Mouse (Mus musculus) kidney, embryonic 14.5 days (tissue): ENCODE results near the gene Nxpe3. TPM values are rescaled to one million over a fixed set of nuclear protein-coding genes. Genes with fewer than 3 reads are reported as not detected.
A peak's percentile ranks its signal among the peaks of the same experiment; 100 is the strongest.
"Not testable (repeated sequence)": the region's sequence is repeated elsewhere in the genome, so short reads cannot be mapped to it uniquely, and the experiment has no call there.

ENCODE experiments used
- ATAC-seq: fragments of 200-750 bp; cut with Nextera tagmentation; 2 replicates; pipeline ENCODE4 v1.8.0; 2017; ENCODE audit warnings: moderate number of reproducible peaks, mild to moderate bottlenecking, moderate TSS enrichment, moderate library complexity; ENCODE audit not compliant: low FRiP score, low TSS enrichment
- H3K27ac ChIP-seq: fragments of 300-500 bp; sonication (generic); 2 replicates; pipeline ENCODE4 v1.5.1; 2014; ENCODE audit warnings: low read depth, mild to moderate bottlenecking, low read length, moderate library complexity, mixed read lengths
- H3K27me3 ChIP-seq: fragments of 300-500 bp; sonication (generic); 2 replicates; pipeline ENCODE4 v1.6.1; 2014; ENCODE audit warnings: mild to moderate bottlenecking, low read length; ENCODE audit not compliant: control insufficient read depth, insufficient read depth
- H3K36me3 ChIP-seq: fragments of 300-500 bp; sonication (generic); 2 replicates; pipeline ENCODE4 v1.6.1; 2014; ENCODE audit warnings: low read length, mixed read lengths; ENCODE audit not compliant: control insufficient read depth, insufficient read depth
- H3K4me1 ChIP-seq: fragments of 300-500 bp; sonication (generic); 2 replicates; pipeline ENCODE4 v1.6.1; 2014; ENCODE audit warnings: low read length, mixed read lengths; ENCODE audit not compliant: control insufficient read depth, insufficient read depth
- H3K4me2 ChIP-seq: fragments of 300-500 bp; sonication (generic); replicated peaks from 2 replicates; pipeline ENCODE4 v1.6.1; 2014; ENCODE audit warnings: low read depth, mild to moderate bottlenecking, low read length
- H3K4me3 ChIP-seq: fragments of 300-500 bp; sonication (generic); 2 replicates; pipeline ENCODE4 v1.5.1; 2014; ENCODE audit warnings: mild to moderate bottlenecking, low read length
- H3K9ac ChIP-seq: fragments of 300-500 bp; sonication (generic); 2 replicates; pipeline ENCODE4 v1.6.1; 2014; ENCODE audit warnings: low read depth, mild to moderate bottlenecking, low read length, moderate library complexity
- H3K9me3 ChIP-seq: fragments of 300-500 bp; sonication (generic); 2 replicates; pipeline ENCODE4 v1.6.1; 2016; ENCODE audit warnings: low read length; ENCODE audit not compliant: control insufficient read depth
- WGBS: fragments of 180-500 bp; shearing (Covaris S2); extraction: QIAGEN DNeasy Blood & Tissue Kit; methylation state at CpG from one replicate; pipeline ENCODE4 v1.1.7; 2014; 5-methylcytosine and 5-hydroxymethylcytosine counted together
- polyA plus RNA-seq: library from polyadenylated mRNA; unstranded; fragments of >200 nt; fragmentation: Nextera tagmentation; extraction: Ambion mirVana; gene quantifications from 2 replicates; pipeline ENCODE4 v1.2.1, GENCODE M21; 2014

Gene Nxpe3
- polyA plus RNA-seq, 1 experiment from 2014 or later: 1.3 TPM

DNA sequence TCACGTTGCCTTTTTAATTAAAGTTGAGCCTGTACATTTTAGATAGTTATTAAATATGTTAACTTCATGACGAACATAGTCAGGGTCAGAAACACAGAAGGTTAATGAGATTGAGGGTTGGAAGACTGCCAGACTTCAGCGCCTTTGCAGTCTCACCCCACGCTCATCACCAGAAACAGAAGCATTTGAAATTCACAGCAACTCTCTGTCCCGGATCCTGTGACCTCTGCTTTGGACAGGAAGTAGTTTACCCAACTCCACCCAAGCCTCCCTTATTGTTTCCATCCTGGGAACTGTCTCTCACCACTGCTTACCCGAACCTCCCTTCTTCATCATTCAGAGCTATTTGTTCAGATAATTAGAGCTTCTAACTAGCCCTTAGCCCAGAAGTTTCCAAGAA, 19.1 kb downstream of the Nxpe3 start:
- WGBS: 57% methylated on average over 6 of the region's 6 CpGs
- Histone ChIP-seq H3K27ac (no peak overlapping the region), H3K9me3 (no peaks in the 10 kb centered on the region), H3K4me2 (no peak overlapping the region), H3K4me1 (no peaks in the 10 kb centered on the region), H3K4me3 (no peak overlapping the region), H3K27me3 (no peaks in the 10 kb centered on the region), H3K36me3 (no peaks in the 10 kb centered on the region), H3K9ac (no peak overlapping the region)
- no peak for ATAC-seq

DNA sequence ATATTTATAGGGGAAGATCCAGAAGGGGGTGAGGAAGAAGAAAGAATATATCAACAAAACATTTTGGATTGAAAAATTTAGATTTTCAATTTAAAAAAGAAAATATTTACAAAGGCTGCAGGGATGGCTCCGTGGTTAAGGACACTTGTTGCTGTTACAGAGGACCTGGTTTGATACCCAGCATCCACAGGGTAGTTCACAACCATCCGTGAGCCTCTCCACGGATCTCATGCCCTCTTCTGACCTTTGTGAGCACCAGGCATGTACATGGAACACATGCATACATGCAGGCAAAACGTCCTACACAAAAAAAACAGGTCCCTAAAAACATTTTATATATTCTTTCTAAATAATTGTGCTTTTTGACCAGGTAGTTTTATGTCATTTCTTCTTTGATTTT, 31.3 kb downstream of the Nxpe3 start:
- ATAC-seq: no peak
- 70% methylated on average over 4 of the region's 4 CpGs for WGBS

GRCm38 (mm10) chr16:55863149-55863815, 31.8 kb downstream of the Nxpe3 start:
- H3K4me1 ChIP-seq: no peaks in the 10 kb centered on the region
- peak; percentile 69 for ATAC-seq
- no peaks in the 10 kb centered on the region for H3K27me3 ChIP-seq
- 27% methylated on average over 7 of the region's 7 CpGs for WGBS
- H3K36me3 ChIP-seq: no peaks in the 10 kb centered on the region
- no peaks in the 10 kb centered on the region for H3K9me3 ChIP-seq
- no peak overlapping the region for H3K4me3 ChIP-seq
- H3K27ac ChIP-seq: no peak overlapping the region
- no peak overlapping the region for H3K9ac ChIP-seq
- H3K4me2 ChIP-seq: no peak overlapping the region

More for the DNA sequence above, 31.3 kb downstream of the Nxpe3 start:
- H3K27ac ChIP-seq: no peak overlapping the region
- no peaks in the 10 kb centered on the region for H3K36me3 ChIP-seq
- no peak overlapping the region for H3K4me2 ChIP-seq
- H3K4me3 ChIP-seq: no peak overlapping the region
- H3K4me1 ChIP-seq: no peaks in the 10 kb centered on the region
- no peak overlapping the region for H3K9ac ChIP-seq
- H3K27me3 ChIP-seq: no peaks in the 10 kb centered on the region
- no peaks in the 10 kb centered on the region for H3K9me3 ChIP-seq

GRCm38 (mm10) chr16:55861104-55861503, 34.0 kb downstream of the Nxpe3 start:
- no peak for ATAC-seq
- Histone ChIP-seq H3K9ac (no peak overlapping the region), H3K9me3 (no peaks in the 10 kb centered on the region), H3K36me3 (no peaks in the 10 kb centered on the region), H3K27me3 (no peaks in the 10 kb centered on the region), H3K4me1 (no peaks in the 10 kb centered on the region), H3K4me3 (no peak overlapping the region), H3K4me2 (no peak overlapping the region), H3K27ac (no peak overlapping the region)
- 93% methylated on average over 3 of the region's 3 CpGs for WGBS

DNA sequence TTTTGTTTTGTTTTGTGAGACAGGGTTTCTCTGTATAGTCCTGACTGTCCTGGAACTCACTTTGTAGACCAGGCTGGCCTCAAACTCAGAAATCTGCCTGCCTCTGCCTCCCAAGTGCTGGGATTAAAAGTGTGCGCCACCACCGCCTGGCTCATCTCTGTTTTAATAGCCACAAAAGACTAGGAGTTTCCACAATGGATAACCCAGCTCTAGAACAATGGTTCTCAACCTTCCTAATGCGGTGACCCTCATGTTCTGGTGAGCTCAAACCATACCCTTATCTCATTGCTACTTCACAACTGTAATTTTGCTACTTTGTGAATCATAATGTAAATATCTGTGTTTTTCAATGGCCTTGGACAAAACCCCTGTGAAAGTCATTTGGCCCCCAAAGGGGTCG, 35.7 kb downstream of the Nxpe3 start:
- H3K9me3 ChIP-seq, ATAC-seq, H3K4me3 ChIP-seq, H3K27me3 ChIP-seq, H3K9ac ChIP-seq, H3K27ac ChIP-seq, H3K4me2 ChIP-seq, H3K36me3 ChIP-seq, H3K4me1 ChIP-seq: not testable (repeated sequence)
- WGBS: 92% methylated on average over 4 of the region's 4 CpGs

DNA sequence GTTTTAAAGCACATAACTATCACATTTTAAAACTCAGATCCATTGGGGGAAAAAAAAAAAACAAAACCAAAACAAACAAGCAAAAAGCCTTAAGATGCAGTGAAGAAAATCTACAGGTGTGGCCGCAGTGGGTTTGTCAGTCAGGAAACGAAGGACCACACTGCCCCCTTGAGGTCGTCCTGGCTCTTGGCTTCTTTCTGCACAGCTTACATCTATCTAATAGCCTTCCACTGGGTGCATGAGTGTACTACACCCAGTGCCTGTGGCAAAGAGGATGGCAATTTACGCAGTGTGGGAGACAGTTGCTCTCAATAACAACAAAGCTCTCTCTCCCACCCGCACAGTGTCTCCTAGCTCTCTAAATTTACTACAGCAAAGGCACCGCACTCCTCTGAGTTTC, 36.6 kb downstream of the Nxpe3 start:
- Histone ChIP-seq H3K9ac (no peak overlapping the region), H3K4me2 (no peak overlapping the region), H3K4me1 (no peaks in the 10 kb centered on the region), H3K9me3 (no peaks in the 10 kb centered on the region), H3K4me3 (no peak overlapping the region), H3K27me3 (no peaks in the 10 kb centered on the region), H3K27ac (no peak overlapping the region), H3K36me3 (no peaks in the 10 kb centered on the region)
- ATAC-seq: no peak
- 62% methylated on average over 6 of the region's 6 CpGs for WGBS

- no peaks in the 10 kb centered on the region for H3K27me3 ChIP-seq
- no peak overlapping the region for H3K4me2 ChIP-seq
- H3K27ac ChIP-seq: no peak overlapping the region
- WGBS: 55% methylated on average over 19 of the region's 19 CpGs
- H3K4me3 ChIP-seq: no peak overlapping the region
- H3K36me3 ChIP-seq: no peaks in the 10 kb centered on the region
- H3K9me3 ChIP-seq: no peaks in the 10 kb centered on the region
- H3K4me1 ChIP-seq: no peaks in the 10 kb centered on the region
- no peak overlapping the region for H3K9ac ChIP-seq
- peak; percentile 84 for ATAC-seq
These were observed 42.0 kb downstream of the Nxpe3 start for GRCm38 (mm10) chr16:55852943-55853727.

GRCm38 (mm10) chr16:55852515-55852914, 42.6 kb downstream of the Nxpe3 start:
- H3K27ac ChIP-seq: no peak overlapping the region
- H3K9ac ChIP-seq: no peak overlapping the region
- ATAC-seq: peak; percentile 83
- H3K4me1 ChIP-seq: no peaks in the 10 kb centered on the region
- no peak overlapping the region for H3K4me3 ChIP-seq
- H3K4me2 ChIP-seq: no peak overlapping the region
- H3K27me3 ChIP-seq: no peaks in the 10 kb centered on the region
- H3K9me3 ChIP-seq: no peaks in the 10 kb centered on the region
- WGBS: 25% methylated on average over 4 of the region's 4 CpGs
- no peaks in the 10 kb centered on the region for H3K36me3 ChIP-seq

- H3K27me3 ChIP-seq: no peaks in the 10 kb centered on the region
- H3K4me2 ChIP-seq: no peak overlapping the region
- H3K27ac ChIP-seq: no peak overlapping the region
- H3K36me3 ChIP-seq: no peaks in the 10 kb centered on the region
- H3K9ac ChIP-seq: no peak overlapping the region
- no peak overlapping the region for H3K4me3 ChIP-seq
- no peak for ATAC-seq
- no peaks in the 10 kb centered on the region for H3K4me1 ChIP-seq
- no peaks in the 10 kb centered on the region for H3K9me3 ChIP-seq
- WGBS: 83% methylated on average over 3 of the region's 3 CpGs
These were observed 44.6 kb downstream of the Nxpe3 start for GRCm38 (mm10) chr16:55850485-55850884.
